Mouse (Mus musculus) intestine, embryonic 16.5 days (tissue): ENCODE results near the gene Mettl7b. TPM values are rescaled to one million over a fixed set of nuclear protein-coding genes. Genes with fewer than 3 reads are reported as not detected.

Experiments used
- ATAC-seq: fragments of 200-750 bp; cut with Nextera tagmentation; 2 replicates; pipeline ENCODE4 v1.8.0; 2017; ENCODE audit warnings: moderate TSS enrichment, moderate library complexity
- H3K27ac ChIP-seq: fragments of 300-500 bp; sonication (generic); 2 replicates; pipeline ENCODE4 v1.5.1; 2014; ENCODE audit warnings: mild to moderate bottlenecking, low read length
- H3K27me3 ChIP-seq: fragments of 300-500 bp; sonication (generic); replicated peaks from 2 replicates; pipeline ENCODE4 v1.6.1; 2014; ENCODE audit warnings: low read length, control low read depth, mixed read lengths; ENCODE audit not compliant: control insufficient read depth, insufficient read depth
- H3K36me3 ChIP-seq: fragments of 300-500 bp; sonication (generic); 2 replicates; pipeline ENCODE4 v1.6.1; 2014; ENCODE audit warnings: low read length, control low read depth; ENCODE audit not compliant: control insufficient read depth, insufficient read depth
- H3K4me1 ChIP-seq: fragments of 300-500 bp; sonication (generic); 2 replicates; pipeline ENCODE4 v1.6.1; 2014; ENCODE audit warnings: low read length, control low read depth, mixed read lengths; ENCODE audit not compliant: control insufficient read depth, insufficient read depth
- H3K4me2 ChIP-seq: fragments of 300-500 bp; sonication (generic); 2 replicates; pipeline ENCODE4 v1.6.1; 2014; ENCODE audit warnings: low read depth, low read length, control low read depth
- H3K4me3 ChIP-seq: fragments of 300-500 bp; sonication (generic); 2 replicates; pipeline ENCODE4 v1.5.1; 2014; ENCODE audit warnings: mild to moderate bottlenecking, low read length
- H3K9ac ChIP-seq: fragments of 300-500 bp; sonication (generic); 2 replicates; pipeline ENCODE4 v1.6.1; 2014; ENCODE audit warnings: low read depth, low read length
- H3K9me3 ChIP-seq: fragments of 300-500 bp; sonication (generic); 2 replicates; pipeline ENCODE4 v1.6.1; 2016; ENCODE audit warnings: low read length, control low read depth; ENCODE audit not compliant: control insufficient read depth
- WGBS: fragments of 180-500 bp; shearing (Covaris S2); extraction: QIAGEN DNeasy Blood & Tissue Kit; methylation state at CpG from one replicate; pipeline ENCODE4 v1.1.7; 2014; 5-methylcytosine and 5-hydroxymethylcytosine counted together
- polyA plus RNA-seq: library from polyadenylated mRNA; unstranded; fragments of >200 nt; fragmentation: Nextera tagmentation; extraction: Ambion mirVana; gene quantifications from 2 replicates; pipeline ENCODE4 v1.2.1, GENCODE M21; 2015

Mettl7b gene
- polyA plus RNA-seq, 1 experiment from 2014 or later, result 23.2 TPM

GRCm38 (mm10) chr10:128934997-128935787, 25.6 kb downstream of the Mettl7b start:
- Histone ChIP-seq H3K27ac (no peak overlapping the region), H3K36me3 (no peaks in the 10 kb centered on the region), H3K9me3 (no peaks in the 10 kb centered on the region), H3K4me2 (no peak overlapping the region), H3K4me1 (peaks cover 6% of the 10 kb centered on the region), H3K27me3 (peaks cover 43% of the 10 kb centered on the region), H3K9ac (no peak overlapping the region), H3K4me3 (no peak overlapping the region)
- no peak for ATAC-seq
- 68% methylated on average over 7 of the region's 7 CpGs for WGBS

- peak overlapping the region; percentile 57 for H3K9ac ChIP-seq
- WGBS, result 4% methylated on average over 21 of the region's 21 CpGs
Observed at GRCm38 (mm10) chr10:128933976-128934721, 26.6 kb downstream of the Mettl7b start.

GRCm38 (mm10) chr10:128933574-128933973, 27.2 kb downstream of the Mettl7b start, which contains the start of gene Itga7:
Itga7 (plus strand) TSS chr10:128933818.
- peak within 1 kb of the TSS; percentile 57 for H3K9ac ChIP-seq
- ATAC-seq, result peak; percentile 83
- H3K27ac ChIP-seq, result no peak within 1 kb of the TSS
- peak within 1 kb of the TSS; percentile 50 for H3K4me3 ChIP-seq
- H3K9me3 ChIP-seq, result no peaks in the 10 kb centered on the region
- H3K4me2 ChIP-seq, result peak within 1 kb of the TSS; percentile 56
- peaks cover 6% of the 10 kb centered on the region for H3K4me1 ChIP-seq
- no peaks in the 10 kb centered on the region for H3K36me3 ChIP-seq
- WGBS, result under 1% methylated on average over 24 of the region's 26 CpGs
- H3K27me3 ChIP-seq, result peaks cover 43% of the 10 kb centered on the region

More at GRCm38 (mm10) chr10:128933976-128934721, 26.6 kb downstream of the Mettl7b start:
- H3K27ac ChIP-seq, result no peak overlapping the region
- H3K4me1 ChIP-seq, result peaks cover 6% of the 10 kb centered on the region
- ATAC-seq, result 0 out of 2 replicates have a peak, but pooled peaks have one; percentile 8
- peaks cover 43% of the 10 kb centered on the region for H3K27me3 ChIP-seq
- peak overlapping the region; percentile 56 for H3K4me2 ChIP-seq
- peak overlapping the region; percentile 50 for H3K4me3 ChIP-seq
- no peaks in the 10 kb centered on the region for H3K36me3 ChIP-seq
- H3K9me3 ChIP-seq, result no peaks in the 10 kb centered on the region

GRCm38 (mm10) chr10:128931441-128931840, 29.3 kb downstream of the Mettl7b start:
- Histone ChIP-seq H3K9me3 (no peaks in the 10 kb centered on the region), H3K4me3 (no peak overlapping the region), H3K36me3 (no peaks in the 10 kb centered on the region), H3K27ac (no peak overlapping the region), H3K4me2 (no peak overlapping the region), H3K4me1 (peaks cover 6% of the 10 kb centered on the region), H3K9ac (no peak overlapping the region), H3K27me3 (peaks cover 43% of the 10 kb centered on the region)
- ATAC-seq, result no peak
- 58% methylated on average over 2 of the region's 2 CpGs for WGBS

GRCm38 (mm10) chr10:128929638-128930378, 31.0 kb downstream of the Mettl7b start:
- Histone ChIP-seq H3K9ac (no peak overlapping the region), H3K36me3 (no peaks in the 10 kb centered on the region), H3K4me3 (no peak overlapping the region), H3K27ac (no peak overlapping the region), H3K4me2 (no peak overlapping the region), H3K4me1 (peaks cover 6% of the 10 kb centered on the region), H3K9me3 (no peaks in the 10 kb centered on the region), H3K27me3 (peaks cover 29% of the 10 kb centered on the region)
- ATAC-seq, result no peak
- 63% methylated on average over 7 of the region's 7 CpGs for WGBS

- Histone ChIP-seq H3K36me3 (no peaks in the 10 kb centered on the region), H3K9me3 (no peaks in the 10 kb centered on the region), H3K27me3 (peaks cover 16% of the 10 kb centered on the region), H3K4me2 (no peak overlapping the region), H3K9ac (no peak overlapping the region), H3K4me3 (no peak overlapping the region), H3K4me1 (peaks cover 8% of the 10 kb centered on the region; the same call in 1 of the 2 replicates), H3K27ac (no peak overlapping the region)
- 32% methylated on average over 4 of the region's 4 CpGs for WGBS
- no peak for ATAC-seq
Observed at GRCm38 (mm10) chr10:128928356-128928755, 32.4 kb downstream of the Mettl7b start.

GRCm38 (mm10) chr10:128923935-128924334, 36.9 kb downstream of the Mettl7b start, which contains the start of gene Bloc1s1:
Bloc1s1 (minus strand) TSS chr10:128924035.
- ATAC-seq, result no peak
- WGBS, result 54% methylated on average over 9 of the region's 9 CpGs
- H3K4me2 ChIP-seq, result peak within 1 kb of the TSS; percentile 93

GRCm38 (mm10) chr10:128923013-128923691, 37.6 kb downstream of the Mettl7b start:
- Histone ChIP-seq H3K36me3 (no peaks in the 10 kb centered on the region), H3K9me3 (no peaks in the 10 kb centered on the region), H3K4me1 (peaks cover 43% of the 10 kb centered on the region), H3K9ac (peak overlapping the region; percentile 92), H3K27me3 (no peaks in the 10 kb centered on the region), H3K4me3 (peak overlapping the region; percentile 92), H3K27ac (peak overlapping the region; percentile 98), H3K4me2 (peak overlapping the region; percentile 93)
- WGBS, result under 1% methylated on average over 42 of the region's 42 CpGs
- peak; percentile 95 for ATAC-seq

More at GRCm38 (mm10) chr10:128923935-128924334, 36.9 kb downstream of the Mettl7b start, which contains the start of gene Bloc1s1:
- Histone ChIP-seq H3K9me3 (no peaks in the 10 kb centered on the region), H3K27me3 (no peaks in the 10 kb centered on the region), H3K4me3 (peak within 1 kb of the TSS; percentile 92), H3K36me3 (no peaks in the 10 kb centered on the region), H3K9ac (peak within 1 kb of the TSS; percentile 92), H3K27ac (peak within 1 kb of the TSS; percentile 98), H3K4me1 (peaks cover 37% of the 10 kb centered on the region)
